Mouse (Mus musculus) cortical plate, adult 2 months (tissue): ENCODE results near the gene Usp46.

ENCODE experiments used
- CTCF ChIP-seq: fragments of 200-500 bp; IDR thresholded peaks from 2 replicates; pipeline ENCODE4 v1.5.1; 2011; ENCODE audit warnings: mild to moderate bottlenecking, control low read depth, low read length; ENCODE audit not compliant: insufficient read depth; ENCODE audit errors: extremely low read depth
- POLR2A ChIP-seq: fragments of 200-500 bp; IDR thresholded peaks from 2 replicates; pipeline ENCODE4 v1.6.1; 2011; ENCODE audit warnings: mild to moderate bottlenecking, low read length, control low read depth; ENCODE audit not compliant: insufficient read depth; ENCODE audit errors: extremely low read depth

DNA sequence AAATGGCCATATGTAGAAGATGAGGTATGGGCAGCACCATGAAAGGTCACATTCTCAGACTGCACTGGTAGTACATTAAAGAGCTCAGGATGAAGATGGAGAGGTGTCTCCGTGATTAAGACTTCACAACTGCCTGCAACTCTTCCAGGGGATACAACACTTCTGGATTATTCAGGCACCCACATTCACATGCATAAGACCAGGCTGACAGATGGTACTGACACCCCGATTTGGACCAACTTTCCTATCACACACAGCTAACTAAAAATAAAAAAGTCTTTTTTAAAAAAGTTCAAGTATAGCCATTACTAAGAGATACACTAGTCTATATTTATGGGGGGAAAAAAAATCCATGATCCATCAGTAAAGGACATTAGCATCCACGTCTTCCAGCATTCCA lies 112.5 kb downstream of the Usp46 start:
- TF ChIP-seq CTCF = no peak
- TF ChIP-seq POLR2A = no peak
